Mouse (Mus musculus): ENCODE measurements around the gene Zfp865.

- TF ChIP-seq POLR2A (IDR thresholded peaks at IDR 0.05; ENCODE audit: borderline replicate concordance, extremely low read depth, low read depth, low read length) (no peak), CTCF (IDR thresholded peaks at IDR 0.05; ENCODE audit: insufficient read depth, low read length) (no peak)
These were observed 10.5 kb downstream of the Zfp865 start for GRCm38 (mm10) chr7:5030554-5031275.
